Mouse (Mus musculus) ES-E14 (cell line): ENCODE measurements around the gene Kcnk15.
A peak's percentile ranks its signal among the peaks of the same experiment; 100 is the strongest.

Experiments used
- CHD2 ChIP-seq: IDR thresholded peaks from 2 replicates; pipeline ENCODE4 v1.6.1; 2014; ENCODE audit warnings: mild to moderate bottlenecking, low read depth, low read length, inconsistent platforms
- HCFC1 ChIP-seq: IDR thresholded peaks from 2 replicates; pipeline ENCODE4 v1.6.1; 2012; ENCODE audit warnings: low read length, inconsistent platforms, borderline replicate concordance; ENCODE audit not compliant: insufficient read depth
- MAFK ChIP-seq: IDR thresholded peaks from 2 replicates; pipeline ENCODE4 v1.6.1; 2014; ENCODE audit warnings: mild to moderate bottlenecking, low read depth, low read length, inconsistent platforms; ENCODE audit not compliant: insufficient read depth
- ZC3H11A ChIP-seq: IDR thresholded peaks from 2 replicates; pipeline ENCODE4 v1.6.1; 2012; ENCODE audit warnings: low read depth, mild to moderate bottlenecking, inconsistent platforms, low read length, borderline replicate concordance

GRCm38 (mm10) chr2:163893446-163894370 lies 40.3 kb downstream of the Kcnk15 start:
- TF ChIP-seq MAFK (0 out of 2 replicates have a peak, but pooled peaks have one; percentile 59), HCFC1 (no peak), CHD2 (no peak), ZC3H11A (no peak)
